Mouse (Mus musculus) midbrain, embryonic 15.5 days (tissue): ENCODE measurements around the gene Micu1. TPM values are rescaled to one million over a fixed set of nuclear protein-coding genes. Genes with fewer than 3 reads are reported as not detected.
"Not testable (repeated sequence)": the region's sequence is repeated elsewhere in the genome, so short reads cannot be mapped to it uniquely, and the experiment has no call there.

Source experiments
- ATAC-seq: fragments of 200-750 bp; cut with Nextera tagmentation; replicated peaks from 2 replicates; pipeline ENCODE4 v1.8.0; 2017; ENCODE audit warnings: moderate TSS enrichment
- H3K27ac ChIP-seq: fragments of 300-500 bp; sonication (generic); 2 replicates; pipeline ENCODE4 v1.5.1; 2015; ENCODE audit warnings: mild to moderate bottlenecking, inconsistent platforms
- H3K27me3 ChIP-seq: fragments of 300-500 bp; sonication (generic); replicated peaks from 2 replicates; pipeline ENCODE4 v1.6.1; 2015; ENCODE audit warnings: inconsistent platforms
- H3K36me3 ChIP-seq: fragments of 300-500 bp; sonication (generic); replicated peaks from 2 replicates; pipeline ENCODE4 v1.6.1; 2015; ENCODE audit warnings: inconsistent platforms
- H3K4me1 ChIP-seq: fragments of 300-500 bp; sonication (generic); 2 replicates; pipeline ENCODE4 v1.6.1; 2015; ENCODE audit warnings: inconsistent platforms
- H3K4me2 ChIP-seq: fragments of 300-500 bp; sonication (generic); 2 replicates; pipeline ENCODE4 v1.6.1; 2015; ENCODE audit warnings: inconsistent platforms, mild to moderate bottlenecking, moderate library complexity
- H3K4me3 ChIP-seq: fragments of 300-500 bp; sonication (generic); 2 replicates; pipeline ENCODE4 v1.5.1; 2015; ENCODE audit warnings: mild to moderate bottlenecking, inconsistent platforms
- H3K9ac ChIP-seq: fragments of 300-500 bp; sonication (generic); 2 replicates; pipeline ENCODE4 v1.6.1; 2015; ENCODE audit warnings: mild to moderate bottlenecking, inconsistent platforms
- H3K9me3 ChIP-seq: fragments of 300-500 bp; sonication (generic); 2 replicates; pipeline ENCODE4 v1.6.1; 2016; ENCODE audit warnings: inconsistent platforms
- WGBS: fragments of 180-500 bp; shearing (Covaris S2); methylation state at CpG from one replicate; pipeline ENCODE4 v1.1.7; 2015; ENCODE audit warnings: mixed read lengths; 5-methylcytosine and 5-hydroxymethylcytosine counted together
- polyA plus RNA-seq: library from polyadenylated mRNA; unstranded; fragments of >200 nt; fragmentation: Nextera tagmentation; extraction: Ambion mirVana; gene quantifications from 2 replicates; pipeline ENCODE4 v1.2.1, GENCODE M21; 2015

The Micu1 gene
- polyA plus RNA-seq, 1 experiment from 2014 or later = 76.3 TPM

- not testable (repeated sequence) for H3K4me2 ChIP-seq, H3K36me3 ChIP-seq, H3K9me3 ChIP-seq, H3K4me1 ChIP-seq, H3K27ac ChIP-seq, H3K9ac ChIP-seq, ATAC-seq, H3K4me3 ChIP-seq, H3K27me3 ChIP-seq
- 90% methylated on average over 4 of the region's 4 CpGs for WGBS
These were observed 170.4 kb downstream of the Micu1 start for GRCm38 (mm10) chr10:59872651-59873050.

GRCm38 (mm10) chr10:59873206-59873605 lies 170.9 kb downstream of the Micu1 start:
- H3K9ac ChIP-seq = no peak overlapping the region
- no peaks in the 10 kb centered on the region for H3K9me3 ChIP-seq
- H3K4me3 ChIP-seq = no peak overlapping the region
- no peaks in the 10 kb centered on the region for H3K36me3 ChIP-seq
- H3K27me3 ChIP-seq = no peaks in the 10 kb centered on the region
- no peak for ATAC-seq
- H3K4me1 ChIP-seq = no peaks in the 10 kb centered on the region
- WGBS = 92% methylated on average over 5 of the region's 5 CpGs
- no peak overlapping the region for H3K4me2 ChIP-seq
- no peak overlapping the region for H3K27ac ChIP-seq

DNA sequence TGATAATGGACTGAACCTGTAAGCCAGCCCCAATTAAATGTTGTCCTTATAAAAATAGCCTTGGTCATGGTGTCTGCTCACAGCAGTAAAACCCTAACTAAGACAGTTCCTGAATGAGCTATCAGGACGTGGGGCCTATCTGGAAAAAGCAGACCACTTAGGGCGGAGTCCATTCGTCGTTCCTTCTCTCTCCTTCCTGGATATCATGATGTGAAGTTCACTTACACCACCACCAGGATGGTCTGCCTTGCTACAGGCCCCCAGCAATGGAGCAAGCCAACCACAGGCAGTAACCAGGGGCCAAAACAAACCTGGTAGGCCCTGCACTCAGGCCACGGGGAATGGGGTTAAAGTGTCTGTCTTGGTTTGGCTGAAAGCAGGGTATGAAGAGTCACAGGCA lies 171.3 kb downstream of the Micu1 start:
- H3K27me3 ChIP-seq = no peaks in the 10 kb centered on the region
- no peak overlapping the region for H3K9ac ChIP-seq
- no peak for ATAC-seq
- no peak overlapping the region for H3K4me2 ChIP-seq
- 84% methylated on average over 5 of the region's 5 CpGs for WGBS
- H3K9me3 ChIP-seq = no peaks in the 10 kb centered on the region
- H3K27ac ChIP-seq = no peak overlapping the region
- no peak overlapping the region for H3K4me3 ChIP-seq
- peaks cover 2% of the 10 kb centered on the region for H3K4me1 ChIP-seq
- H3K36me3 ChIP-seq = no peaks in the 10 kb centered on the region

DNA sequence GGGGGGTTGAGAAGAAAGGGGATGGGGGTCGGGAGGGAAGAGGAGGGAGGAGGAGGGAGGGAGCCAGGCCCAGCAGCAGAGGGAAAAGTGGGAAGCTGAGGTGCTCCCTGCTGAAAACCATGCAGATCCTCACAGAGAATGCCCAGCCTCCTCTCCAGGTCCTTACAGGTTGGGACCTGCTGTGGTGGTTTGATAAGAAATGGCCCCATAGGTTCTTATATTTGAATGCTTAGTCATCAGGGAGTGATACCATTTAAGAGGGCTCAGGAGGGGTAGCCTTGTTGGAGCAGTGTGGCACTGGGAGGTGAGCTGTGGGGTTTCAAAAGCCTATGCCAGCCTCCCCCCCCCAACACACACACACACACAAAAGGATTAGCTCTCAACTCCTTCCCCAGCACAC lies 173.1 kb downstream of the Micu1 start:
- WGBS = 8% methylated on average over 1 of the region's 1 CpGs
- Histone ChIP-seq H3K27ac (no peak overlapping the region), H3K4me1 (peaks cover 9% of the 10 kb centered on the region)

DNA sequence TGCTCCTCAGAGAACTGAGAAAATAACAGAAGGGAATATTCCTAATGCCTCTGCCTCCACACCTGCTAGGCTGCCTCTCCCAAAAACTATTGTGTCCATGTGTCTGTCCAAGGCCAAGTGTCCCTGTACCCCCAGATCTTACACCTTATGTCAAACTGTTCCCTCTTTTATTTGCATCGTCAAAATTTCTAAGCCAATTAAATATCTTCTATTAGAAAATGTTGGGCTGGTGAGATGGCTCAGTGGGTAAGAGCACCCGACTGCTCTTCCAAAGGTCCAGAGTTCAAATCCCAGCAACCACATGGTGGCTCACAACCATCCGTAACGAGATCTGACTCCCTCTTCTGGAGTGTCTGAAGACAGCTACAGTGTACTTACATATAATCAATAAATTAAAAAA lies 174.4 kb downstream of the Micu1 start:
- ATAC-seq, H3K9me3 ChIP-seq, H3K27me3 ChIP-seq, H3K4me3 ChIP-seq, H3K4me2 ChIP-seq, H3K27ac ChIP-seq, H3K9ac ChIP-seq, H3K36me3 ChIP-seq: not testable (repeated sequence)
- peaks cover 18% of the 10 kb centered on the region for H3K4me1 ChIP-seq
- 92% methylated on average over 4 of the region's 4 CpGs for WGBS

More for the DNA sequence above, 173.1 kb downstream of the Micu1 start:
- Histone ChIP-seq H3K9ac (no peak overlapping the region), H3K4me2 (no peak overlapping the region), H3K4me3 (no peak overlapping the region), H3K9me3 (no peaks in the 10 kb centered on the region), H3K36me3 (no peaks in the 10 kb centered on the region), H3K27me3 (no peaks in the 10 kb centered on the region)
- ATAC-seq = no peak

- H3K4me1 ChIP-seq = peaks cover 18% of the 10 kb centered on the region
- H3K36me3 ChIP-seq = no peaks in the 10 kb centered on the region
- 74% methylated on average over 15 of the region's 15 CpGs for WGBS
- H3K9me3 ChIP-seq = no peaks in the 10 kb centered on the region
- H3K27ac ChIP-seq = no peak overlapping the region
- no peak overlapping the region for H3K4me2 ChIP-seq
- no peak overlapping the region for H3K4me3 ChIP-seq
- ATAC-seq = no peak
- no peak overlapping the region for H3K9ac ChIP-seq
- H3K27me3 ChIP-seq = no peaks in the 10 kb centered on the region
These were observed 175.3 kb downstream of the Micu1 start for GRCm38 (mm10) chr10:59877421-59878117.

- ATAC-seq = peak; percentile 11
- peak overlapping the region; percentile 100 for H3K27ac ChIP-seq
- H3K36me3 ChIP-seq = no peaks in the 10 kb centered on the region
- peaks cover 18% of the 10 kb centered on the region for H3K4me1 ChIP-seq
- H3K9ac ChIP-seq = peak overlapping the region; percentile 100; the same call in 1 of the 2 replicates
- peak overlapping the region; percentile 72 for H3K4me2 ChIP-seq
- no peaks in the 10 kb centered on the region for H3K9me3 ChIP-seq
- peak overlapping the region; percentile 96 for H3K4me3 ChIP-seq
- 19% methylated on average over 5 of the region's 5 CpGs for WGBS
- H3K27me3 ChIP-seq = no peaks in the 10 kb centered on the region
These were observed 176.5 kb downstream of the Micu1 start for GRCm38 (mm10) chr10:59878823-59879222.

- peak within 1 kb of the TSS; percentile 72 for H3K4me2 ChIP-seq
- ATAC-seq = peak; percentile 93
- H3K36me3 ChIP-seq = no peaks in the 10 kb centered on the region
- peaks cover 18% of the 10 kb centered on the region for H3K4me1 ChIP-seq
- peak within 1 kb of the TSS; percentile 96 for H3K4me3 ChIP-seq
- H3K9ac ChIP-seq = peak within 1 kb of the TSS; percentile 100
- H3K27me3 ChIP-seq = no peaks in the 10 kb centered on the region
- H3K27ac ChIP-seq = peak within 1 kb of the TSS; percentile 100
- H3K9me3 ChIP-seq = no peaks in the 10 kb centered on the region
- WGBS = under 1% methylated on average over 75 of the region's 80 CpGs
These were observed 177.2 kb downstream of the Micu1 start, which contains the start of gene Dnajb12 for GRCm38 (mm10) chr10:59879255-59880028. TSS of gene Dnajb12 (plus strand) at chr10:59879556.

DNA sequence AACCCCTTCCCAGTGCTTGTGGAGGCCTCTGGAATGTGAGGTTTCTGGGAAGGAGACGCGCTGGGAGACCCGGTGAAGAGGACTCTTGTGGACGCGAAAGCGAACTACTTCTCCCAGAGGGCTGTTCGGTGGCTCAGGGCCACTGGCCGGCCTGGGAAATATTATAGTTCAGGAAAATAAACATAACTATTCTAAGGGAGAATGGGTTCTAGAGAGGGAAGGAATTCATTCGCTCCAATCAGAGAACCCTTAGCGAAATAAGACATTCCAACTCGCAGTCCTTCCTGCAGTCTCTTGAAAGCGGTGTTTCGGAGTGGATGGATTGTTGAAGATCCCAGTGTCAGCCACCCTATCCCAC lies 177.7 kb downstream of the Micu1 start:
- Histone ChIP-seq H3K4me3 (peak overlapping the region; percentile 96), H3K9ac (peak overlapping the region; percentile 100), H3K27me3 (no peaks in the 10 kb centered on the region), H3K9me3 (no peaks in the 10 kb centered on the region), H3K27ac (peak overlapping the region; percentile 100), H3K4me2 (peak overlapping the region; percentile 72), H3K4me1 (peaks cover 18% of the 10 kb centered on the region), H3K36me3 (no peaks in the 10 kb centered on the region)
- peak; percentile 69 for ATAC-seq
- 0% methylated on average over 13 of the region's 13 CpGs for WGBS

DNA sequence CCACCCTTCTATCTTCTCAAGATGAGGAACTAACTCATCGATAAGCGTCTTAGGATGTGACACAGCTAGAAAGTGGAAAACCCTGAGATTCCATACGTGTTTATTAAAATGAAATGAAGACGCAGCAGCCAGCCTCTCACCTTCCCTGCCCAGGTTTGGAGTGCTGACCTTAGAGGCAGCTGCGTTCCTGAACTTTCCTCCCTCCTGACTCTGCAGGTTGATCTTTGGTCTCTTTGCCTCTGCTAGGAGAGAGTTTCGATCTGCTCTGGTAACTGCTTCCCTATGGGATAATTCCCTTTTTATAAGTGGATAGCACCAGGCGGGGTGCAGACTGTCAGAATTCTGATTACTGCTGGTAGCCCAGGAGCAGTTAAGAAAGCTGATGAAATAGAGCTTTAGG lies 178.6 kb downstream of the Micu1 start:
- no peak overlapping the region for H3K9ac ChIP-seq
- H3K4me1 ChIP-seq = peaks cover 18% of the 10 kb centered on the region
- peak overlapping the region; percentile 96 for H3K4me3 ChIP-seq
- H3K4me2 ChIP-seq = peak overlapping the region; percentile 72
- no peak for ATAC-seq
- 88% methylated on average over 7 of the region's 7 CpGs for WGBS
- H3K27ac ChIP-seq = no peak overlapping the region
- no peaks in the 10 kb centered on the region for H3K9me3 ChIP-seq
- H3K27me3 ChIP-seq = no peaks in the 10 kb centered on the region
- no peaks in the 10 kb centered on the region for H3K36me3 ChIP-seq

- Histone ChIP-seq H3K4me3 (no peak overlapping the region), H3K36me3 (no peaks in the 10 kb centered on the region), H3K4me1 (peaks cover 11% of the 10 kb centered on the region), H3K27me3 (no peaks in the 10 kb centered on the region), H3K9ac (no peak overlapping the region), H3K27ac (no peak overlapping the region), H3K4me2 (no peak overlapping the region), H3K9me3 (no peaks in the 10 kb centered on the region)
- no peak for ATAC-seq
- 89% methylated on average over 10 of the region's 10 CpGs for WGBS
These were observed 182.3 kb downstream of the Micu1 start for GRCm38 (mm10) chr10:59884327-59885173.
